Mouse (Mus musculus): ENCODE data around the gene Hpd. TPM values are rescaled to one million over a fixed set of nuclear protein-coding genes. Genes with fewer than 3 reads are reported as not detected.

Gene Hpd
- polyA plus RNA-seq, 1 experiment from 2014 or later: 9.0 TPM

- no peak for ATAC-seq
- H3K27me3 ChIP-seq (replicated peaks; ENCODE audit: control insufficient read depth, insufficient read depth, low read length): no peaks in the 10 kb centered on the region
- no peak overlapping the region for H3K4me3 ChIP-seq (ENCODE audit: low read length)
- no peaks in the 10 kb centered on the region for H3K9me3 ChIP-seq (ENCODE audit: control insufficient read depth, low read length)
- peaks cover 18% of the 10 kb centered on the region for H3K4me1 ChIP-seq (ENCODE audit: control insufficient read depth, insufficient read depth, low read length)
- WGBS: 76% methylated on average over 6 of the region's 6 CpGs
- 0 out of 2 replicates have a peak, but pooled peaks cover 4% of the 10 kb centered on the region for H3K36me3 ChIP-seq (ENCODE audit: control insufficient read depth, insufficient read depth, low read length)
- H3K9ac ChIP-seq (ENCODE audit: low read depth, low read length): no peak overlapping the region
- H3K4me2 ChIP-seq (ENCODE audit: low read depth, low read length): no peak overlapping the region
- H3K27ac ChIP-seq (ENCODE audit: low read length): no peak overlapping the region
Observed at GRCm38 (mm10) chr5:123127031-123127430, 55.5 kb downstream of the Hpd start.

DNA sequence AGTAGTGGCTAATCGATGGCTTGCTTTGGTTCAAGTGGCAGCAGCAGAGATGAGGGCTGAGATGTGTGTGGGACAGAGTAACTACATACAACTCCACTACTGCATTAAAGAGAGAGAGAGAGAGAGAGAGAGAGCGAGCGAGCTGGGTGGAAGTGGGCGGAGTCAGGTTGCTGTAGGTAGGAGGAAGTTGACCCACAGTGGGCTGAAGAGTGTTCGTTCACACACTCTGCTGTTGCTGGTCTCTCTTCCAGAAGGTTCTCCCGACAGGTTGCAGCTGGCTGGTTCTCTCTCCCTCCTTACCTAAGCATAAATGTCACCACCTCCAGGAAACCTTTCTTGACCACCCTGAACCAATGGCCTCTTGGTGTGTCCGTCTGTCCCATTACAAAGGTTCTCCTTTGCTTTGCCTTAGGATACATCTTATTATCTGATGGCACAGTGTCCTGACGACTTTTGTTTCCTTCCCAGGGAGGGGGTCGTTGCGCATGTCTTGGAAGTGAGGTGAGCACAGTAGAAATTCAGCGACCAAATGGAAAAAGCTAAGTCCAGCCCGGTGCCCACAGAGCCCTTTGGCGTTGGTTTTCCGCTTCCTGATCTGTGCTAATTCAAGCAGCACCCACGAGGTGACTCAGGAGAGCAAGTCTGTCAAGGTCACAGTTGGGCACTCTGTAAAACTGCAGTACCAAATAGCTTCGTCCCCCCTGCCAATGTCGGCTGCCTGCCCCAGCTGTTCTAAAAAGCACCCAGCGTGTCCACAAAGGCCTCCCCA, 56.7 kb downstream of the Hpd start:
- H3K4me1 ChIP-seq (ENCODE audit: control insufficient read depth, insufficient read depth, low read length): peaks cover 11% of the 10 kb centered on the region
- 77% methylated on average over 18 of the region's 18 CpGs for WGBS
- no peaks in the 10 kb centered on the region for H3K27me3 ChIP-seq (replicated peaks; ENCODE audit: control insufficient read depth, insufficient read depth, low read length)
- 0 out of 2 replicates have a peak, but pooled peaks cover 4% of the 10 kb centered on the region for H3K36me3 ChIP-seq (ENCODE audit: control insufficient read depth, insufficient read depth, low read length)
- H3K9ac ChIP-seq (ENCODE audit: low read depth, low read length): no peak overlapping the region
- H3K4me3 ChIP-seq (ENCODE audit: low read length): no peak overlapping the region
- ATAC-seq: no peak
- H3K27ac ChIP-seq (ENCODE audit: low read length): no peak overlapping the region
- no peaks in the 10 kb centered on the region for H3K9me3 ChIP-seq (ENCODE audit: control insufficient read depth, low read length)
- no peak overlapping the region for H3K4me2 ChIP-seq (ENCODE audit: low read depth, low read length)

GRCm38 (mm10) chr5:123125105-123125504, 57.4 kb downstream of the Hpd start:
- H3K9ac ChIP-seq (ENCODE audit: low read depth, low read length): no peak overlapping the region
- H3K27ac ChIP-seq (ENCODE audit: low read length): no peak overlapping the region
- H3K4me1 ChIP-seq (ENCODE audit: control insufficient read depth, insufficient read depth, low read length): peaks cover 8% of the 10 kb centered on the region
- H3K9me3 ChIP-seq (ENCODE audit: control insufficient read depth, low read length): no peaks in the 10 kb centered on the region
- 0 out of 2 replicates have a peak, but pooled peaks cover 4% of the 10 kb centered on the region for H3K36me3 ChIP-seq (ENCODE audit: control insufficient read depth, insufficient read depth, low read length)
- 76% methylated on average over 6 of the region's 6 CpGs for WGBS
- H3K4me2 ChIP-seq (ENCODE audit: low read depth, low read length): no peak overlapping the region
- H3K27me3 ChIP-seq (replicated peaks; ENCODE audit: control insufficient read depth, insufficient read depth, low read length): no peaks in the 10 kb centered on the region
- H3K4me3 ChIP-seq (ENCODE audit: low read length): no peak overlapping the region
- ATAC-seq: no peak

- Histone ChIP-seq H3K4me3 (ENCODE audit: low read length) (no peak overlapping the region), H3K27me3 (replicated peaks; ENCODE audit: control insufficient read depth, insufficient read depth, low read length) (no peaks in the 10 kb centered on the region), H3K36me3 (ENCODE audit: control insufficient read depth, insufficient read depth, low read length) (no peaks in the 10 kb centered on the region), H3K27ac (ENCODE audit: low read length) (no peak overlapping the region), H3K9me3 (ENCODE audit: control insufficient read depth, low read length) (no peaks in the 10 kb centered on the region), H3K9ac (ENCODE audit: low read depth, low read length) (no peak overlapping the region), H3K4me1 (ENCODE audit: control insufficient read depth, insufficient read depth, low read length) (0 out of 2 replicates have a peak, but pooled peaks cover 3% of the 10 kb centered on the region), H3K4me2 (ENCODE audit: low read depth, low read length) (no peak overlapping the region)
- no peak for ATAC-seq
- WGBS: 87% methylated on average over 4 of the region's 4 CpGs
Observed at GRCm38 (mm10) chr5:123122181-123122580, 60.3 kb downstream of the Hpd start.

Other genes starting within 250 kb of the Hpd start
- 21.6 and 22.4 TPM in 2 replicates for gene Kdm2b, start 192.9 kb downstream of the Hpd start, polyA plus RNA-seq (2015; fragmentation: Nextera tagmentation; extraction: Ambion mirVana)
- gene Orai1, start 167.7 kb downstream of the Hpd start, polyA plus RNA-seq (2015; fragmentation: Nextera tagmentation; extraction: Ambion mirVana): 20.1 and 21.9 TPM in 2 replicates
- 0.57 TPM in 1 of 2 replicates, not detected in the other for gene Morn3, start 135.7 kb downstream of the Hpd start, polyA plus RNA-seq (2015; fragmentation: Nextera tagmentation; extraction: Ambion mirVana)
- 10.4 and 10.9 TPM in 2 replicates for gene Tmem120b, start 114.3 kb downstream of the Hpd start, polyA plus RNA-seq (2015; fragmentation: Nextera tagmentation; extraction: Ambion mirVana)
- gene Rhof, start 50.0 kb downstream of the Hpd start, polyA plus RNA-seq (2015; fragmentation: Nextera tagmentation; extraction: Ambion mirVana): 2.5 and 2.8 TPM in 2 replicates
- 6.6 and 6.9 TPM in 2 replicates for gene Setd1b, start 40.5 kb downstream of the Hpd start, polyA plus RNA-seq (2015; fragmentation: Nextera tagmentation; extraction: Ambion mirVana)
- 64.3 and 66.3 TPM in 2 replicates for gene Psmd9, start 13.3 kb downstream of the Hpd start, polyA plus RNA-seq (2015; fragmentation: Nextera tagmentation; extraction: Ambion mirVana)
- 0.40 and 0.50 TPM in 2 replicates for gene Wdr66, start 69.4 kb upstream of the Hpd start, polyA plus RNA-seq (2015; fragmentation: Nextera tagmentation; extraction: Ambion mirVana)
- gene Bcl7a, start 161.1 kb upstream of the Hpd start, polyA plus RNA-seq (2015; fragmentation: Nextera tagmentation; extraction: Ambion mirVana): 12.8 and 13.0 TPM in 2 replicates
- gene Mlxip, start 212.1 kb upstream of the Hpd start, polyA plus RNA-seq (2015; fragmentation: Nextera tagmentation; extraction: Ambion mirVana): 16.6 and 21.0 TPM in 2 replicates

All from intestine, embryonic 16.5 days (tissue).